Mouse (Mus musculus) adrenal gland, postnatal 14 days (tissue): ENCODE data around the gene Hdac1. TPM values are rescaled to one million over a fixed set of nuclear protein-coding genes. Genes with fewer than 3 reads are reported as not detected.

ENCODE experiments used
- microRNA-seq, 2 experiments: library from miRNA; unstranded; fragments of <30 nt; microRNA quantifications; one replicate each; pipeline ENCODE4 v1.2.0; 2021
- total RNA-seq: library from RNA; stranded (reverse); gene quantifications from 2 replicates; pipeline ENCODE4 v1.2.3, GENCODE M21; 2021

The Hdac1 gene
- total RNA-seq, 1 experiment from 2014 or later: 55.7 TPM

Small RNA genes within 50 kb of the gene (microRNA-seq; reads per million reads assigned to microRNA genes)
- 0 reads per million in 2 experiments for gene Mir8119

Other genes with a start within 250 kb of the Hdac1 start
- 122 and 139 TPM in 2 replicates for gene Rbbp4, start 207.3 kb downstream of the Hdac1 start, total RNA-seq
- 42.2 and 46.4 TPM in 2 replicates for gene Zbtb8os, start 207.0 kb downstream of the Hdac1 start, total RNA-seq
- 8.1 and 9.0 TPM in 2 replicates for gene Zbtb8a, start 164.6 kb downstream of the Hdac1 start, total RNA-seq
- gene Zbtb8b, start 101.9 kb downstream of the Hdac1 start, total RNA-seq: 0.15 and 0.30 TPM in 2 replicates
- gene Bsdc1, start 81.1 kb downstream of the Hdac1 start, total RNA-seq: 52.3 and 55.7 TPM in 2 replicates
- gene Tssk3, start 51.7 kb downstream of the Hdac1 start, total RNA-seq: not detected in 2 replicates
- gene Fam229a, start 51.5 kb downstream of the Hdac1 start, total RNA-seq: not detected in 2 replicates
- gene Marcksl1, start 29.1 kb downstream of the Hdac1 start, total RNA-seq: 78.9 and 81.4 TPM in 2 replicates
- gene Lck, start 30.9 kb upstream of the Hdac1 start, total RNA-seq: 5.0 and 26.2 TPM in 2 replicates
- 30.6 and 32.3 TPM in 2 replicates for gene Fam167b, start 35.8 kb upstream of the Hdac1 start, total RNA-seq
- 175 and 187 TPM in 2 replicates for gene Eif3i, start 57.9 kb upstream of the Hdac1 start, total RNA-seq
- gene Tmem234, start 58.0 kb upstream of the Hdac1 start, total RNA-seq: 82.6 and 89.8 TPM in 2 replicates
- 0.75 and 1.4 TPM in 2 replicates for gene Dcdc2b, start 71.5 kb upstream of the Hdac1 start, total RNA-seq
- gene Iqcc, start 76.4 kb upstream of the Hdac1 start, total RNA-seq: 26.7 and 34.9 TPM in 2 replicates
- gene Ccdc28b, start 81.2 kb upstream of the Hdac1 start, total RNA-seq: 56.7 and 67.4 TPM in 2 replicates
- gene Txlna, start 98.4 kb upstream of the Hdac1 start, total RNA-seq: 61.2 and 64.9 TPM in 2 replicates
- gene Kpna6, start 130.1 kb upstream of the Hdac1 start, total RNA-seq: 80.6 and 81.7 TPM in 2 replicates
- gene Tmem39b, start 154.1 kb upstream of the Hdac1 start, total RNA-seq: 11.6 and 12.9 TPM in 2 replicates
- 69.2 and 78.4 TPM in 2 replicates for gene Khdrbs1, start 199.6 kb upstream of the Hdac1 start, total RNA-seq